Mouse (Mus musculus): ENCODE results near the gene Ankrd33b. TPM values are rescaled to one million over a fixed set of nuclear protein-coding genes. Genes with fewer than 3 reads are reported as not detected.

Ankrd33b gene
- polyA plus RNA-seq, 1 experiment from 2014 or later, result 0.50 TPM

GRCm38 (mm10) chr15:31312001-31312400 lies 55.5 kb downstream of the Ankrd33b start:
- no peaks in the 10 kb centered on the region for H3K36me3 ChIP-seq
- no peaks in the 10 kb centered on the region for H3K4me1 ChIP-seq
- H3K27me3 ChIP-seq, result no peaks in the 10 kb centered on the region
- no peak overlapping the region for H3K4me3 ChIP-seq
- no peak overlapping the region for H3K9ac ChIP-seq
- no peaks in the 10 kb centered on the region for H3K9me3 ChIP-seq
- no peak for ATAC-seq (ENCODE audit: low FRiP score, low read depth)
- H3K27ac ChIP-seq, result no peak overlapping the region
- 70% methylated on average over 2 of the region's 2 CpGs for WGBS
- H3K4me2 ChIP-seq (replicated peaks), result no peak overlapping the region

GRCm38 (mm10) chr15:31309526-31309925 lies 58.0 kb downstream of the Ankrd33b start:
- Histone ChIP-seq H3K9me3 (no peaks in the 10 kb centered on the region), H3K4me2 (replicated peaks) (no peak overlapping the region), H3K27ac (no peak overlapping the region), H3K36me3 (no peaks in the 10 kb centered on the region), H3K9ac (no peak overlapping the region), H3K4me1 (0 out of 2 replicates have a peak, but pooled peaks cover 4% of the 10 kb centered on the region), H3K4me3 (no peak overlapping the region), H3K27me3 (no peaks in the 10 kb centered on the region)
- no peak for ATAC-seq (ENCODE audit: low FRiP score, low read depth)
- 70% methylated on average over 15 of the region's 15 CpGs for WGBS

- ATAC-seq (ENCODE audit: low FRiP score, low read depth), result no peak
- 82% methylated on average over 4 of the region's 4 CpGs for WGBS
Observed at GRCm38 (mm10) chr15:31306726-31307125, 60.8 kb downstream of the Ankrd33b start.

GRCm38 (mm10) chr15:31305181-31305580 lies 62.3 kb downstream of the Ankrd33b start:
- WGBS, result 46% methylated on average over 6 of the region's 6 CpGs
- H3K36me3 ChIP-seq, result no peaks in the 10 kb centered on the region

More at GRCm38 (mm10) chr15:31306726-31307125, 60.8 kb downstream of the Ankrd33b start:
- no peak overlapping the region for H3K9ac ChIP-seq
- no peaks in the 10 kb centered on the region for H3K9me3 ChIP-seq
- H3K4me2 ChIP-seq (replicated peaks), result no peak overlapping the region
- 0 out of 2 replicates have a peak, but pooled peaks cover 4% of the 10 kb centered on the region for H3K4me1 ChIP-seq
- no peaks in the 10 kb centered on the region for H3K27me3 ChIP-seq
- H3K36me3 ChIP-seq, result no peaks in the 10 kb centered on the region
- no peak overlapping the region for H3K4me3 ChIP-seq
- H3K27ac ChIP-seq, result no peak overlapping the region

GRCm38 (mm10) chr15:31304302-31304701 lies 63.2 kb downstream of the Ankrd33b start:
- H3K27ac ChIP-seq, result no peak overlapping the region

More at GRCm38 (mm10) chr15:31305181-31305580, 62.3 kb downstream of the Ankrd33b start:
- Histone ChIP-seq H3K9me3 (no peaks in the 10 kb centered on the region), H3K27ac (no peak overlapping the region), H3K4me3 (no peak overlapping the region), H3K9ac (no peak overlapping the region), H3K4me1 (0 out of 2 replicates have a peak, but pooled peaks cover 4% of the 10 kb centered on the region), H3K27me3 (0 out of 2 replicates have a peak, but pooled peaks cover 3% of the 10 kb centered on the region), H3K4me2 (replicated peaks) (no peak overlapping the region)
- ATAC-seq (ENCODE audit: low FRiP score, low read depth), result no peak

GRCm38 (mm10) chr15:31302293-31302990 lies 65.1 kb downstream of the Ankrd33b start:
- Histone ChIP-seq H3K4me2 (replicated peaks) (no peak overlapping the region), H3K9ac (no peak overlapping the region), H3K36me3 (no peaks in the 10 kb centered on the region), H3K9me3 (no peaks in the 10 kb centered on the region), H3K27ac (no peak overlapping the region), H3K4me3 (no peak overlapping the region), H3K27me3 (peaks cover 25% of the 10 kb centered on the region), H3K4me1 (peaks cover 12% of the 10 kb centered on the region)
- 64% methylated on average over 12 of the region's 12 CpGs for WGBS
- ATAC-seq (ENCODE audit: low FRiP score, low read depth), result no peak

More at GRCm38 (mm10) chr15:31304302-31304701, 63.2 kb downstream of the Ankrd33b start:
- H3K9me3 ChIP-seq, result no peaks in the 10 kb centered on the region
- 82% methylated on average over 3 of the region's 3 CpGs for WGBS
- H3K9ac ChIP-seq, result no peak overlapping the region
- no peak for ATAC-seq (ENCODE audit: low FRiP score, low read depth)
- H3K36me3 ChIP-seq, result no peaks in the 10 kb centered on the region
- H3K27me3 ChIP-seq, result peaks cover 6% of the 10 kb centered on the region; the same call in 1 of the 2 replicates
- no peak overlapping the region for H3K4me2 ChIP-seq (replicated peaks)
- H3K4me1 ChIP-seq, result peaks cover 7% of the 10 kb centered on the region; the same call in 1 of the 2 replicates
- no peak overlapping the region for H3K4me3 ChIP-seq

- H3K36me3 ChIP-seq, result no peaks in the 10 kb centered on the region
- no peak overlapping the region for H3K9ac ChIP-seq
- peaks cover 55% of the 10 kb centered on the region for H3K27me3 ChIP-seq
- no peak for ATAC-seq (ENCODE audit: low FRiP score, low read depth)
- H3K9me3 ChIP-seq, result no peaks in the 10 kb centered on the region
- peaks cover 14% of the 10 kb centered on the region for H3K4me1 ChIP-seq
- no peak overlapping the region for H3K4me3 ChIP-seq
- WGBS, result 55% methylated on average over 6 of the region's 6 CpGs
- no peak overlapping the region for H3K4me2 ChIP-seq (replicated peaks)
- H3K27ac ChIP-seq, result no peak overlapping the region
Observed at GRCm38 (mm10) chr15:31299258-31299917, 68.1 kb downstream of the Ankrd33b start.

- H3K27me3 ChIP-seq, result peaks cover 60% of the 10 kb centered on the region
Observed at GRCm38 (mm10) chr15:31297777-31298137, 69.8 kb downstream of the Ankrd33b start.

GRCm38 (mm10) chr15:31296882-31297776 lies 70.4 kb downstream of the Ankrd33b start:
- peaks cover 60% of the 10 kb centered on the region for H3K27me3 ChIP-seq
- no peak overlapping the region for H3K27ac ChIP-seq
- H3K36me3 ChIP-seq, result no peaks in the 10 kb centered on the region
- H3K9ac ChIP-seq, result peak overlapping the region; percentile 31
- peak overlapping the region; percentile 54 for H3K4me2 ChIP-seq (replicated peaks)
- H3K4me1 ChIP-seq, result peaks cover 23% of the 10 kb centered on the region
- H3K4me3 ChIP-seq, result peak overlapping the region; percentile 22
- WGBS, result 7% methylated on average over 40 of the region's 40 CpGs
- no peak for ATAC-seq (ENCODE audit: low FRiP score, low read depth)
- no peaks in the 10 kb centered on the region for H3K9me3 ChIP-seq

More at GRCm38 (mm10) chr15:31297777-31298137, 69.8 kb downstream of the Ankrd33b start:
- H3K9ac ChIP-seq, result no peak overlapping the region; the same call in 1 of the 2 replicates
- ATAC-seq (ENCODE audit: low FRiP score, low read depth), result no peak
- peak overlapping the region; percentile 54 for H3K4me2 ChIP-seq (replicated peaks)
- H3K27ac ChIP-seq, result no peak overlapping the region
- no peaks in the 10 kb centered on the region for H3K9me3 ChIP-seq
- 23% methylated on average over 13 of the region's 13 CpGs for WGBS
- peaks cover 18% of the 10 kb centered on the region for H3K4me1 ChIP-seq
- H3K4me3 ChIP-seq, result peak overlapping the region; percentile 22
- no peaks in the 10 kb centered on the region for H3K36me3 ChIP-seq

- 23% methylated on average over 2 of the region's 2 CpGs for WGBS
Observed at GRCm38 (mm10) chr15:31294311-31294710, 73.2 kb downstream of the Ankrd33b start.

GRCm38 (mm10) chr15:31292627-31293026 lies 74.9 kb downstream of the Ankrd33b start:
- no peak overlapping the region for H3K27ac ChIP-seq
- ATAC-seq (ENCODE audit: low FRiP score, low read depth), result no peak; the same call in 1 of the 2 replicates
- no peak overlapping the region for H3K9ac ChIP-seq
- H3K9me3 ChIP-seq, result no peaks in the 10 kb centered on the region
- H3K27me3 ChIP-seq, result peaks cover 37% of the 10 kb centered on the region
- peaks cover 17% of the 10 kb centered on the region for H3K4me1 ChIP-seq
- no peak overlapping the region for H3K4me2 ChIP-seq (replicated peaks)
- H3K36me3 ChIP-seq, result no peaks in the 10 kb centered on the region
- H3K4me3 ChIP-seq, result no peak overlapping the region
- WGBS, result 13% methylated on average over 3 of the region's 3 CpGs

More at GRCm38 (mm10) chr15:31294311-31294710, 73.2 kb downstream of the Ankrd33b start:
- H3K4me1 ChIP-seq, result peaks cover 21% of the 10 kb centered on the region
- H3K36me3 ChIP-seq, result no peaks in the 10 kb centered on the region
- H3K4me2 ChIP-seq (replicated peaks), result no peak overlapping the region
- H3K9me3 ChIP-seq, result no peaks in the 10 kb centered on the region
- no peak overlapping the region for H3K9ac ChIP-seq
- peaks cover 54% of the 10 kb centered on the region for H3K27me3 ChIP-seq
- H3K27ac ChIP-seq, result no peak overlapping the region
- no peak overlapping the region for H3K4me3 ChIP-seq
- no peak for ATAC-seq (ENCODE audit: low FRiP score, low read depth)
